Mouse (Mus musculus) liver, embryonic 14.5 days (tissue): ENCODE data around the gene Actr1b.

Experiments used
- CTCF ChIP-seq: IDR thresholded peaks from 2 replicates; pipeline ENCODE4 v1.5.1; 2016; ENCODE audit warnings: antibody characterized with exemption, low read depth, control low read depth
- EP300 ChIP-seq: IDR thresholded peaks from 2 replicates; pipeline ENCODE4 v1.6.1; 2016; ENCODE audit warnings: antibody characterized with exemption, low read depth

DNA sequence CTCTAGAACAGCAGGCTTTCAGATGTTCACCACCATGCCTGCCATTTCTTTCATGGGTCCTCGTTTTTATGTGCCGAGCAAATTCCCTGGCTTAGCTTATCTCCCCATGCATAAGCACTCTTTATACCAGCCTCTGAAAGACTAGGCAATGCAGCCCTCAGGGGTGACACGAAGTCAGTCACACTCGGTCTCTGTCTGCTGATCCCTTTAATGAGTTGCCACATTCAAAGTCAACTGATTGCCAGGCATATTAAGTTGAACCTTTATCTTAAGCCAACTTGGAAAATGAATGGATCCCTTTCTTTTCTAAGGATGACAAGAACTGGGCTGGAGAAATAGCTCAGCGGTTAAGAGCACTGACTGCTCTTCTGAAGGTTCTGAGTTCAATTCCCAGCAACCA is 25.0 kb upstream of the Actr1b start:
- TF ChIP-seq CTCF = no peak
- no peak for TF ChIP-seq EP300
